Mouse (Mus musculus): ENCODE data around the gene Ogfod1. TPM values are rescaled to one million over a fixed set of nuclear protein-coding genes. Genes with fewer than 3 reads are reported as not detected.

Ogfod1 gene
- 16.2 TPM in 2 replicates for polyA plus RNA-seq (2015; fragmentation: Nextera tagmentation; extraction: Ambion mirVana)

DNA sequence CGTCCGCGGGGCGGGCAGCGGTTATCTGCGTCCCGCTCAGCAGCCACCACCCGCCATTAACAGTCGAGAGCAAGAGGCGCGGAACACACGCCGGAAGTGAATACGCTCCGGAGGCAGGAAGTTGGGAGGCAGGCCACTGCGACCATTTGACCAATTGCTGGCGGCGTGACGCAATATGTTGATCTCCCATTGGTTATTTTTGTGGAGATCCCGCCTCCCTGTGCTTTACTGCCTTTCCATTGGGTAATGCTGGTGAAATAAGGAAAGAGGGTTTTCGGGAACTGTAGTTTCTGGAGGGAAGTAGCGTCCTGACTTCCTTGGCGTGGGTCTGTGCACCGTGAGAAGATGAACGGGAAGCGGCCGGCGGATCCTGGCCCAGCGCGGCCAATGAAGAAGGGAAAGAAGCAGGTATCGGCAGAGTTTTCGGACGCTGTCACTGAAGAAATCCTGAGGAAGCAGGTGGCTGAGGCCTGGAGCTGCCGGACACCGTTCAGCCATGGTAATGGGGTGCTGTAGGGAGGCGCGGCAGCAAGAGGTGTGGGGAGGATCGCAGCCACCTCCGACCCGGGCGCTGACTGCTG, at the start of gene Ogfod1, which contains the start of gene Nudt21:
Ogfod1 (plus strand) TSS at position 255 of the 581 bp plus-strand sequence.
Nudt21 (minus strand) TSS at position 88 of the 581 bp plus-strand sequence.
- peak within 1 kb of the TSS; percentile 75 for H3K4me2 ChIP-seq
- no peaks in the 10 kb centered on the region for H3K27me3 ChIP-seq (replicated peaks)
- H3K4me3 ChIP-seq (replicated peaks), result peak within 1 kb of the TSS; percentile 70
- ATAC-seq (ENCODE audit: low FRiP score), result peak; percentile 100
- peak within 1 kb of the TSS; percentile 82 for H3K27ac ChIP-seq (replicated peaks)
- no peaks in the 10 kb centered on the region for H3K9me3 ChIP-seq (replicated peaks)
- WGBS, result under 1% methylated on average over 41 of the region's 41 CpGs
- peaks cover 10% of the 10 kb centered on the region; the same call in 1 of the 2 replicates for H3K36me3 ChIP-seq
- peak within 1 kb of the TSS; percentile 68 for H3K9ac ChIP-seq (replicated peaks)
- peaks cover 33% of the 10 kb centered on the region for H3K4me1 ChIP-seq

DNA sequence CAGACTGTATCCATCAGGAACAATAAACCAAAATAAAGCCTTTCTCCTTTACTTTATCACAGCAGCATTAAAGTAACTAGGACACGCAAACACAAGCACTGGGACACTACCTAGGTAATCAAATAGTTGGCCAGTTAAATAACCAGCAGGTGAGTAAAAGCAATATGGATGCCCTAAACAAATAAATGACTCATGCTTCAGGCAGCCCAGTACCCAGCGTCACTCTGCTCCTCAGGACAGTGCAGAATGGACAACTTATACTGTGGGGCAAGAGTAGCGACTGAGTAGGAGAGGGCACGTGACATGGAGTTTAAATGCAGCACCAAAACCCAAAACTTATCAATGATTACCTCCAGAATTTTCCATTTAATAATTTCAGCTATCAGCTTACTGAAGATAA, 47.3 kb upstream of the Ogfod1 start:
- peaks cover 54% of the 10 kb centered on the region for H3K36me3 ChIP-seq
- H3K9me3 ChIP-seq (replicated peaks), result no peaks in the 10 kb centered on the region
- H3K4me2 ChIP-seq, result no peak overlapping the region
- no peak overlapping the region for H3K4me3 ChIP-seq (replicated peaks)
- no peaks in the 10 kb centered on the region for H3K4me1 ChIP-seq
- no peak overlapping the region for H3K27ac ChIP-seq (replicated peaks)
- WGBS, result 97% methylated on average over 4 of the region's 4 CpGs
- H3K9ac ChIP-seq (replicated peaks), result no peak overlapping the region
- H3K27me3 ChIP-seq (replicated peaks), result no peaks in the 10 kb centered on the region
- no peak for ATAC-seq (ENCODE audit: low FRiP score)

DNA sequence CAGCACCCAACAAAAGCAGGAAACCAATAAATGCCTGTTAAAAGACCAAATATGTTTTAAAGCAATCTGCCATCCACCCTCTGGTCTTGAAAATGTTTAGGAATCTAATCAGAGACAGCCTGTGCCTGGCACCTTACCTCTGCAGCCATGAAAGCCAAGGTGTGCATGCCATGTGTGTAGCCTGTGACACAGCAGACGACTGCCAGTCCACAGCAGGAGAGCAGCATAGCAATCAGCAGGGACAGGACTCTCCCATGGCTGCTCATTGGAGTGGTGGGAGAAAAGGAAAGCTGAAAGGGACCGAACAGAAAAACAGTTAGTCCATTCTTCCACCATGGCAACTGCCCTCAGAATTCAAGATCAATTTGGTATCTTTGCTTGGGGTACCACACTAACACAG, 38.0 kb upstream of the Ogfod1 start:
- Histone ChIP-seq H3K9ac (replicated peaks) (no peak overlapping the region), H3K4me2 (no peak overlapping the region), H3K27ac (replicated peaks) (no peak overlapping the region), H3K4me3 (replicated peaks) (no peak overlapping the region), H3K9me3 (replicated peaks) (no peaks in the 10 kb centered on the region), H3K4me1 (no peaks in the 10 kb centered on the region), H3K36me3 (peaks cover 52% of the 10 kb centered on the region), H3K27me3 (replicated peaks) (no peaks in the 10 kb centered on the region)
- WGBS, result 84% methylated on average over 2 of the region's 2 CpGs
- ATAC-seq (ENCODE audit: low FRiP score), result no peak

DNA sequence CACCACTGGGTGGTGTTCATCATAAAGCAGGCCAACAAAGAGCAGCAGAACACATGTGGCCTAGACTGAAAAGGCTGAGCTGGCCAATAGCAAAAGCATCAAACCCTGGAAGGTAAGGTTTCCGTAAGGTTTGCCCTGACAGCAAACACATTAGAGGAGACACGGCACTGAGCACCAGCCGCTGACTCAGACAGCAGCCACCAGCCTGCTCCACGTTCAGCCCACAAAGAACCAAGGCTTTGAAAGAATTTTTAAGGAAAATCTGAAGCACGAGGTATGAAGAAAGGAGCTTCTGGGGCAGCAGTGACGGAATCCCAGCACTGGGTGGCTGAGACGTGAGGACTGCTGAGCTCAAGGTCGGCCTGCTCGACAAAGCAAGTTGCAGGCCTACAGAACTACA, 32.9 kb upstream of the Ogfod1 start:
- no peak overlapping the region for H3K27ac ChIP-seq (replicated peaks)
- no peak overlapping the region for H3K4me2 ChIP-seq
- no peaks in the 10 kb centered on the region for H3K27me3 ChIP-seq (replicated peaks)
- no peak for ATAC-seq (ENCODE audit: low FRiP score)
- H3K9me3 ChIP-seq (replicated peaks), result no peaks in the 10 kb centered on the region
- peaks cover 5% of the 10 kb centered on the region for H3K4me1 ChIP-seq
- H3K4me3 ChIP-seq (replicated peaks), result no peak overlapping the region
- H3K9ac ChIP-seq (replicated peaks), result no peak overlapping the region
- H3K36me3 ChIP-seq, result peaks cover 35% of the 10 kb centered on the region
- WGBS, result 93% methylated on average over 9 of the region's 9 CpGs

DNA sequence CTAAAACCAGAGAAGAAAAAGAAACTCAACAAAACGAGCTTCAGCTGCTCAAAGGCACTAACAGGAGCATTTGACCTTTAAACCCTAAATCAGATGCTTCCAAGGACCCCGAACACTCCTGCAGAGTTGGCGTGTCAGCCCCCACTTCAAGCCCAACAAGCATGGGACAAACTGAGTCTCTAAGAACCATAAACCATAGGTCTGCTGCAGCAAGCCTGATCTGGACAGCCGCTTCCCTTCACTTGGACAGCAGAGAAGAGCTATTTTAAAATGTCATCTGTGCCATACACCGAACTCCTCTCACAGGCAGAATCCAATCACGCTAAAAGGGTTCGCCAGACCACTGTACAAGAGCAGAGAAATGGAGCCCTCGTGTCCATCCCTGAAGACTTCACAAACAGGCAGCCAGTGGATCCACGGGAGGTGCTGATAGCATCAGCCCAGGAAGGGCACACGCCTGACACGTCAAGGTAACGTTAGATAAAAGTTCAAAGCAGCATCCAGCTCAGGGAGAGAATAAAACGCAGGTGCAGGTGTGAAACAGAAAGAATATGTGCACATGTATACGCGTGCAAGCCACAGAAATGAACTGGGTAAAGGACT, 27.7 kb upstream of the Ogfod1 start:
- 61% methylated on average over 15 of the region's 15 CpGs for WGBS

DNA sequence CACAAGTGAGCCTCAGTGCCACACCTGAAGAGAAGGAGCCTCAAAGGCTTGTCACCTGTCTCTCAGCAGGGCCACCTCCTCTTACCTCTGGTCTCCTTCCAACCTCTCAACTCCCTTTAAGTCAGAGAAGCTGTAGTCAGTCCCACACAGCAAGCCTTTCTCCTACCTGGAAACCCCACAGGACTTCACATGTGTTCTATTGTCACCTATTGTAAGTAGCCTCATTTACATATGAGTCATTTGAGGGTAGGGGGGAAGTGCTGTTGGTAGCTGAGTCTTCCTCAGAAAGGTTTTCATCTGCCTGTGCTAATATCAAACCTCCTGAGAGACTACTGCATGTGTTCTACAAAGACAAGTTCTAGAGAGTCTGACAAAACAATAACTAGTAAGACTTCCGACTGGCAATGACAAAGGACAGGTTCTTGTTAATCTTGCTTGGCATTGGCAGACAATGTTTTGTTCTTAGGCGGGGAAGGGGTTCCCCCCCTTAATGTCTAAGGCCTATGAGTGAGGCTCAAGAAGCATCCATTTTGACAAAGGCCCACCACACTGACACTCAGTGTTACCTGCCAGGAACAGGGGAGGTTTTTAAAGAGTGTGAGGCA, 26.8 kb upstream of the Ogfod1 start:
- no peak for ATAC-seq (ENCODE audit: low FRiP score)
- H3K9me3 ChIP-seq (replicated peaks), result no peaks in the 10 kb centered on the region
- no peaks in the 10 kb centered on the region for H3K36me3 ChIP-seq
- WGBS, result 44% methylated on average over 2 of the region's 2 CpGs
- peak overlapping the region; percentile 90 for H3K4me2 ChIP-seq
- H3K27me3 ChIP-seq (replicated peaks), result no peaks in the 10 kb centered on the region
- no peak overlapping the region for H3K4me3 ChIP-seq (replicated peaks)
- H3K9ac ChIP-seq (replicated peaks), result 0 out of 2 replicates have a peak overlapping the region, but pooled peaks have one; percentile 26
- peaks cover 34% of the 10 kb centered on the region for H3K4me1 ChIP-seq
- H3K27ac ChIP-seq (replicated peaks), result no peak overlapping the region

More for the DNA sequence above, 27.7 kb upstream of the Ogfod1 start:
- H3K9ac ChIP-seq (replicated peaks), result no peak overlapping the region
- peaks cover 34% of the 10 kb centered on the region for H3K4me1 ChIP-seq
- peaks cover 4% of the 10 kb centered on the region; the same call in 1 of the 2 replicates for H3K36me3 ChIP-seq
- no peak overlapping the region for H3K4me3 ChIP-seq (replicated peaks)
- H3K27ac ChIP-seq (replicated peaks), result no peak overlapping the region
- ATAC-seq (ENCODE audit: low FRiP score), result no peak
- no peaks in the 10 kb centered on the region for H3K27me3 ChIP-seq (replicated peaks)
- no peak overlapping the region; the same call in 1 of the 2 replicates for H3K4me2 ChIP-seq
- H3K9me3 ChIP-seq (replicated peaks), result no peaks in the 10 kb centered on the region

DNA sequence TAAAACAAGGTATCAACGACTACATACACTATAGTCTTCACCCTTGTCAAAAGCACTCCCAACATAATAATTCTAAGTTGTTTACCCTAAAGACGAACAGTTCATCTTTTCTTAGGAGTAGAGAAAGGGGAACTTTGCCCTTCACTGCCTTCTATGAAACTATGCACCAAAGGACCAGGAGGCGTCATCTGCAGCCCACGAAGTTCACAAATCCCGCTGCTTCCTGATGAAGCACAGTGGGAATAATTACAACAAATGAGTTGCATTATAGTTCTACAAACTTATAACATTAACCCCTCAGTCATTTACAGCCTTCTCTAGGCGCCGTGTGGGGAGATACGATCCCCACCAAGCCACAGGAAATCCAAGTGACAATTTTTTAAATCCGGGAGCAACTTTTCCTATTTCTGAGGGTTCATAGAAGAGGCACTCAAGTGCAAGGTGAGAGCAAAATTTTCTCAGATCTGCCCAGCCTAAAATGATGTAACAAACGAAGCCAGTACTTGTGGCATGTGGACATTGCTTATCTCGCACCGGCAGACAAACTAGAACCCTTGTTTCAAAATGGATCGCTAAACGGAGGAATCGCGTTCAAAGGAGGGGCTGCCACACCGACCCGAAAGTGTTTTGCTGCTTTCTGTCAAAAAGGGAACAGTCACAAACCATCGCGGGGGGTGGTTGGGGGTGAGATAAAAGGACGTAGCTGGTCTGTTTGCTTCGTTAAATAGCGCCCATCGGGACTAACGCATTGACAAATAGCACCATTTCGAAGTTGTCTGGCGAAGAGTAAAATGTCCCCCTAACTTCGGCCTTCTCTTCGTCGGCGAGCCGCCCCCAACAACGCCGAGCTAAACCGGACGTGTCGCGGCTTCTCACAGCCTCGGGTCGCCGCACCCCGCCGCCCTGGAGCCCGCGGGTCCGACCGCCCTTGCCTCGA, 25.7 kb upstream of the Ogfod1 start:
- H3K36me3 ChIP-seq, result no peaks in the 10 kb centered on the region
- H3K9me3 ChIP-seq (replicated peaks), result no peaks in the 10 kb centered on the region
- H3K9ac ChIP-seq (replicated peaks), result peak overlapping the region; percentile 87
- H3K27ac ChIP-seq (replicated peaks), result peak overlapping the region; percentile 90
- peak overlapping the region; percentile 90 for H3K4me2 ChIP-seq
- ATAC-seq (ENCODE audit: low FRiP score), result no peak
- WGBS, result 3% methylated on average over 48 of the region's 48 CpGs
- H3K4me1 ChIP-seq, result peaks cover 34% of the 10 kb centered on the region
- H3K27me3 ChIP-seq (replicated peaks), result no peaks in the 10 kb centered on the region
- H3K4me3 ChIP-seq (replicated peaks), result peak overlapping the region; percentile 73

DNA sequence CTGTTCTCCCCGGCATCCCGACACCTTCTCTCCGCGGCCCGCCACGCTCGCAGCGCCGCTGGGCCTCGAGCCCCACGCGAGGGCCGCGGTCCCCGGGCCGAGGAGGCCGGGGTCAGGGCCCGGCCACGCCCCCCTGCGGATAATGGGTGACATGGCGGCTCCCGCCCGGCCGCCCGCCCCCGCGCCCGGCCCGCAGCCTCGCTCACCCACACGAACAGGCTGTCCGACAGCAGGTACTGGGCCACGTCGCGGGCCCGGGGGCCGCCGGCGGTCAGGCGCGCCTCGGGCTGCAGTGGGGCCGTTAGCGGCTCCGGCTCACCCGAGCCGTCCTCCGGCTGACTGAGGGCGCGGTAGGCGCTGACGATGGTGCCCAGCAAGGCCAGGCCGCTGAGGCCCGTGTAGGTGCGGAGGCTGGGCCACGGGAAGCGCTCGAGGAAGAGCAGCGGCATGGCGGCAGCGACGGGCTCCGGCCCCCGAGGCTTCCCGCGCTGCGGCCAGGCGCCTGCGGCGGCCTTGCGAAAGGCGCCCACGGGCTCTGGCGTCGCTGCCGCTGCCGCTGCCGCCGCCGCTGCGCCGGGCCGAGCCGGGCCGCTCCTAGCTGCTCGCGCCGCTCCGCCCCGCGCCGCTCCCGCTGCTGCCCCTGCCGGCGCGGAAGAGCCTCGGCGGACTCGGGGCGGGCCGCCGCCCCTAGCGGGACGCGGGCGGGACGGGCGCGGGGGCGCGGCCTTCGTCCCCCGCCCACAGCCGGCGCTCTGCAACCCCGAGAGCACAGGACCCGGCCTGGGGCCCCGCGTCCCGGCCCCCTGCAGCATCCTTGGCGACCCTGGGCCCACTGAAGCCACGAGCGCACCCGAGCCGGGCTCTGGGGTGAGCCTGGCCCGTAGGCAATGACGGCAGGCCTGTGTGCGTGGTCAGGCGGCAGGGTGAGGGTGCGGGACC, 24.7 kb upstream of the Ogfod1 start, which contains the start of gene Amfr:
Amfr (minus strand) TSS at position 830 of the 939 bp plus-strand sequence.
- peak within 1 kb of the TSS; percentile 90 for H3K4me2 ChIP-seq
- H3K9me3 ChIP-seq (replicated peaks), result no peaks in the 10 kb centered on the region
- peaks cover 34% of the 10 kb centered on the region for H3K4me1 ChIP-seq
- WGBS, result under 1% methylated on average over 99 of the region's 130 CpGs
- ATAC-seq (ENCODE audit: low FRiP score), result peak; percentile 91
- H3K27ac ChIP-seq (replicated peaks), result peak within 1 kb of the TSS; percentile 90
- H3K9ac ChIP-seq (replicated peaks), result peak within 1 kb of the TSS; percentile 87
- no peaks in the 10 kb centered on the region for H3K36me3 ChIP-seq
- peak within 1 kb of the TSS; percentile 73 for H3K4me3 ChIP-seq (replicated peaks)
- H3K27me3 ChIP-seq (replicated peaks), result no peaks in the 10 kb centered on the region

DNA sequence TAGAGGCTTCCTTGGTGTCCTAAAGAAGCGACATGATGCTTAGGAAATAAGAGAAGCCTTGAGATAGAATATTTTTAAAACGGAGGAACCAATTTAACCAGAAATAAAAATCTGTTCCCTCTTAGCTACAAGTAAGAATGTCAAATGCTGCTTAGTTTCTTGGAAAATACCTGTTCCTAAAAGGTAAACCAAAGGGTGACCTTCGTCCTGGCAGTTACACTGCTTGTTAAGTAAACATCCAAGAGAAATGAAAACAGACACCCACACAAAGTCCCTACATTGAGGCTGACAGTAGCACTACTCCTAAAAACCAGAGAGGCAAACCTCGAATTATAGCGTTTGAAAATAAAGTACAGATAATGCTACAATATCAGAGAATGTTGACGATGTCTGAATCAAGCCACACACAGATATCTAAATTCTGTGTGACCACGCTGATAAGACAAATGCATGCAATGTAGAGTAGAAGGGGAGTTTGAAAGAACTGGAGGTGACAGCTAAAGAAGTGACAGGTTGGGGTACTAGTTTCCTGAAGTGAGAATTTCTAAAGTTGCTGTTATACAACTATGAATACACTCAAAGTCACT, 23.9 kb upstream of the Ogfod1 start:
- no peak for ATAC-seq (ENCODE audit: low FRiP score)
- Histone ChIP-seq H3K9ac (replicated peaks) (peak overlapping the region; percentile 87), H3K4me3 (replicated peaks) (peak overlapping the region; percentile 73), H3K27ac (replicated peaks) (peak overlapping the region; percentile 90), H3K27me3 (replicated peaks) (no peaks in the 10 kb centered on the region), H3K4me1 (peaks cover 34% of the 10 kb centered on the region), H3K36me3 (peaks cover under 1% of the 10 kb centered on the region), H3K9me3 (replicated peaks) (no peaks in the 10 kb centered on the region), H3K4me2 (peak overlapping the region; percentile 90)
- 43% methylated on average over 7 of the region's 7 CpGs for WGBS

DNA sequence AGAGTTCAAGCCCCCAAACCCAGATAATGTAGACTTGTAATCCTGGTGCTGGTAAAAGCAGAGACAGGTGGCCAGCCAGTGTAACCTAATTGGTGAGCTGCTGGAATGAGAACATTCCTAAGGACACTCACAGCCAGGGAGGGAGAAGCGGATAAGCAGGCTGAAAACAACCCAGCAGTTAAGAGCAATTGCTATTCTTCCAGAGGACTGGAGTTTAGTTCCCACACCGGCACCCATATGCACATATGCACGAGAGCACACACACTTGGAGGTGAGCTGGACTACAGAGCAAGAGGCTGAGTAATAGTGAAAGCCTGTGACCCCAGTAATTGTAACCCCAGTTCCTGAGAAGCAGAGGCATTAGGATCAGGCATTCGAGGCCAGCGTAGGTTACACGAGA, 13.1 kb upstream of the Ogfod1 start:
- Histone ChIP-seq H3K4me3 (replicated peaks) (no peak overlapping the region), H3K27me3 (replicated peaks) (no peaks in the 10 kb centered on the region), H3K9me3 (replicated peaks) (no peaks in the 10 kb centered on the region), H3K4me2 (no peak overlapping the region), H3K9ac (replicated peaks) (no peak overlapping the region), H3K4me1 (no peaks in the 10 kb centered on the region), H3K36me3 (peaks cover 75% of the 10 kb centered on the region), H3K27ac (replicated peaks) (no peak overlapping the region)
- no peak for ATAC-seq (ENCODE audit: low FRiP score)
- 93% methylated on average over 6 of the region's 6 CpGs for WGBS
